Comparison of ENCODE assay signal across 19 mouse cellular contexts in the genomic region with DNA sequence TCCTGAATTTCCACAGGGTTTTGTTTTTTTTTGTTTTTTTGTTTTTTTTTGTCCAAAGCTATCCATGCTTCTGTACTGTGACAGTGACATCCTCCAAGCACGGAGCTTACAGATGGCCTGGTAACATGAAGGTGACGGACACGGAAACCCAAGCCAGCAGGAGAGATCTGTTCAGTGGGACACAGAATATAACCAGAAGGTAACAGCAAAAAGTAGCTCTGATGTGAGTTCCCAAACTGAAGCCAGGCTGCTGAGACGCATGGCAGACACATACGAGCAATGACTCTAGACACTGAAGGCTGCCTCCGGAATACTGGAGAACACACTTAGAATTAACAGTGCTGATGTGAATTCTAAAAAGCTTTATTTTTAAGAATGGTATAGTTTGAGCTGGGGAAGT.
DNase-seq lines count a peak whose midpoint lies in the region; ATAC-seq and TF ChIP-seq lines count a peak whose summit lies in the region.
"Had no signal": no experiment of that assay in that cellular context is flagged by ENCODE, and none has a peak within 500 bp of the region (broad histone marks: within the 10 kb centered on the region; RNA-seq: fewer than 3 reads in every experiment).

No protein-coding gene starts in this region.

- WGBS in forebrain, embryonic 14.5 days: 65% methylated on average over 6 of the region's 6 CpGs
- 90% methylated on average over 6 of the region's 6 CpGs for WGBS in forebrain, embryonic 12.5 days
- WGBS in forebrain, embryonic 16.5 days: 50% methylated on average over 6 of the region's 6 CpGs
- 91% methylated on average over 6 of the region's 6 CpGs for WGBS in lung, adult 2 months

- no peaks in the 10 kb centered on the region for H3K27me3 ChIP-seq in forebrain, embryonic 14.5 days (replicated peaks; ENCODE audit: control insufficient read depth, insufficient read depth, low read length)
- no peaks in the 10 kb centered on the region for H3K27me3 ChIP-seq in forebrain, embryonic 12.5 days
- H3K27me3 ChIP-seq in forebrain, embryonic 16.5 days (replicated peaks; ENCODE audit: control insufficient read depth, insufficient read depth, low read length): no peaks in the 10 kb centered on the region
- H3K27me3 ChIP-seq: embryonic facial prominence, embryonic 15.5 days; heart, embryonic 12.5 days; intestine, embryonic 15.5 days had no signal

- no peak for TF ChIP-seq CTCF in layer of hippocampus, adult 2 months (conservative IDR thresholded peaks at IDR 0.05)
- no peak for TF ChIP-seq CTCF in lung, adult 2 months (IDR thresholded peaks at IDR 0.05; ENCODE audit: insufficient read depth, low read length)

- peaks cover 8% of the 10 kb centered on the region for H3K4me1 ChIP-seq in forebrain, embryonic 14.5 days (ENCODE audit: control insufficient read depth, insufficient read depth, low read length)
- peaks cover 3% of the 10 kb centered on the region; the same call in 1 of the 2 replicates for H3K4me1 ChIP-seq in forebrain, embryonic 12.5 days
- H3K4me1 ChIP-seq in forebrain, embryonic 16.5 days (replicated peaks; ENCODE audit: control insufficient read depth, insufficient read depth, low read length): peaks cover 16% of the 10 kb centered on the region
- no peaks in the 10 kb centered on the region for H3K4me1 ChIP-seq in lung, adult 2 months (ENCODE audit: control insufficient read depth, insufficient read depth, low read length)
- H3K4me1 ChIP-seq: embryonic facial prominence, embryonic 15.5 days; intestine, embryonic 15.5 days had no signal

- DNase-seq in forebrain, embryonic 14.5 days (ENCODE audit: low spot score): peak; percentile 22
- DNase-seq in layer of hippocampus, adult 2 months (ENCODE audit: low spot score in 2 of 2): no peak
- no peak for DNase-seq in layer of hippocampus, adult 8-10 months (ENCODE audit: low spot score in 2 of 2)
- peak; percentile 51 for DNase-seq in brain, adult 2 months (ENCODE audit: low read depth, low spot score)
- no peak for DNase-seq in right cerebral cortex, adult 2 months (ENCODE audit: low spot score in 2 of 2)
- DNase-seq in lung, adult 2 months: no peak
- DNase-seq: adrenal gland, postnatal 14 days; cerebellum, adult 2 months; embryo, embryonic 11 days; gastrocnemius, postnatal 10 days; heart, adult 2 months had no signal

- no peak overlapping the region for H3K4me2 ChIP-seq in forebrain, embryonic 14.5 days (ENCODE audit: low read length)
- H3K4me2 ChIP-seq in forebrain, embryonic 12.5 days: no peak overlapping the region
- no peak overlapping the region; the same call in 1 of the 2 replicates for H3K4me2 ChIP-seq in forebrain, embryonic 16.5 days (ENCODE audit: low read length)
- H3K4me2 ChIP-seq: embryonic facial prominence, embryonic 15.5 days; heart, embryonic 12.5 days; hindbrain, embryonic 14.5 days; intestine, embryonic 15.5 days had no signal

- peak; percentile 27; the same call in 1 of the 2 replicates for ATAC-seq in forebrain, embryonic 14.5 days
- ATAC-seq in forebrain, embryonic 12.5 days (ENCODE audit: low FRiP score): no peak
- peak; percentile 60 for ATAC-seq in forebrain, embryonic 16.5 days
- ATAC-seq: intestine, embryonic 15.5 days had no signal

- no peak overlapping the region for H3K4me3 ChIP-seq in forebrain, embryonic 14.5 days (ENCODE audit: low read depth, low read length)
- H3K4me3 ChIP-seq in forebrain, embryonic 12.5 days (replicated peaks): no peak overlapping the region
- no peak overlapping the region for H3K4me3 ChIP-seq in layer of hippocampus, adult 2 months
- H3K4me3 ChIP-seq in forebrain, embryonic 16.5 days (replicated peaks; ENCODE audit: low read length): no peak overlapping the region
- H3K4me3 ChIP-seq in lung, adult 2 months (replicated peaks; ENCODE audit: extremely low read depth, low read depth, low read length): no peak overlapping the region
- H3K4me3 ChIP-seq: embryonic facial prominence, embryonic 15.5 days; erythroblast, embryonic 14.5 days; heart, adult 2 months; heart, embryonic 12.5 days; hindbrain, embryonic 10.5 days; intestine, embryonic 15.5 days had no signal

- H3K9ac ChIP-seq in forebrain, embryonic 14.5 days (ENCODE audit: low read length): no peak overlapping the region
- H3K9ac ChIP-seq in forebrain, embryonic 12.5 days: no peak overlapping the region
- H3K9ac ChIP-seq in forebrain, embryonic 16.5 days (replicated peaks; ENCODE audit: low read depth, low read length): no peak overlapping the region
- H3K9ac ChIP-seq: embryonic facial prominence, embryonic 15.5 days; heart, embryonic 12.5 days; hindbrain, embryonic 14.5 days; intestine, embryonic 15.5 days had no signal

- peak overlapping the region; percentile 17; the same call in 1 of the 2 replicates for H3K27ac ChIP-seq in forebrain, embryonic 14.5 days (ENCODE audit: low read depth, low read length)
- H3K27ac ChIP-seq in forebrain, embryonic 12.5 days: no peak overlapping the region
- H3K27ac ChIP-seq in layer of hippocampus, adult 2 months: peak overlapping the region; percentile 76
- peak overlapping the region; percentile 61 for H3K27ac ChIP-seq in forebrain, embryonic 16.5 days (ENCODE audit: low read length)
- H3K27ac ChIP-seq: embryonic facial prominence, embryonic 15.5 days; heart, adult 2 months; hindbrain, embryonic 10.5 days; hindbrain, embryonic 14.5 days; intestine, embryonic 15.5 days had no signal

- no peak for TF ChIP-seq POLR2A in lung, adult 2 months (IDR thresholded peaks at IDR 0.05; ENCODE audit: borderline replicate concordance, extremely low read depth, low read depth, low read length)

- H3K9me3 ChIP-seq in forebrain, embryonic 14.5 days (replicated peaks; ENCODE audit: control insufficient read depth, low read length): no peaks in the 10 kb centered on the region
- H3K9me3 ChIP-seq in forebrain, embryonic 12.5 days: no peaks in the 10 kb centered on the region
- H3K9me3 ChIP-seq in forebrain, embryonic 16.5 days (ENCODE audit: control insufficient read depth, low read length): no peaks in the 10 kb centered on the region
- H3K9me3 ChIP-seq: embryonic facial prominence, embryonic 15.5 days; heart, embryonic 12.5 days; hindbrain, embryonic 10.5 days; intestine, embryonic 15.5 days had no signal

- H3K36me3 ChIP-seq in forebrain, embryonic 14.5 days (ENCODE audit: control insufficient read depth, insufficient read depth, low read length): 0 out of 2 replicates have a peak, but pooled peaks cover 8% of the 10 kb centered on the region
- H3K36me3 ChIP-seq in forebrain, embryonic 12.5 days (replicated peaks): no peaks in the 10 kb centered on the region
- peaks cover 3% of the 10 kb centered on the region; the same call in 1 of the 2 replicates for H3K36me3 ChIP-seq in forebrain, embryonic 16.5 days (ENCODE audit: control insufficient read depth, insufficient read depth)
- H3K36me3 ChIP-seq: embryonic facial prominence, embryonic 15.5 days; hindbrain, embryonic 10.5 days; intestine, embryonic 15.5 days had no signal

Comparison
In these comparisons a context has a peak if more than half of its experiments do, and no peak if none do; other contexts are left out.
1. DNase-seq: peak in forebrain, embryonic 14.5 days (single experiment) and brain, adult 2 months (single experiment); none in layer of hippocampus, adult 2 months (0 of 2), layer of hippocampus, adult 8-10 months (0 of 2), right cerebral cortex, adult 2 months (0 of 2) and lung, adult 2 months (single experiment).